Mouse (Mus musculus) monocyte, adult 2 months (primary cell): ENCODE data around the gene Fam186b.

Experiments
- DNase-seq, 2 experiments: peaks; one replicate each; pipeline ENCODE4 v3.0.0; 2022; ENCODE audit warnings: low spot score in 2 of 2, low read depth in 1 of 2

Fam186b gene

GRCm38 (mm10) chr15:99320168-99320674 lies 24.5 kb upstream of the Fam186b start:
- DNase-seq, result no peak

- DNase-seq, result no peak
Observed at GRCm38 (mm10) chr15:99319411-99319871, 23.8 kb upstream of the Fam186b start.

GRCm38 (mm10) chr15:99318861-99319410 lies 23.2 kb upstream of the Fam186b start:
- no peak for DNase-seq

- DNase-seq, result no peak
Observed at GRCm38 (mm10) chr15:99318071-99318470, 22.4 kb upstream of the Fam186b start.

GRCm38 (mm10) chr15:99317267-99317651 lies 21.6 kb upstream of the Fam186b start:
- no peak for DNase-seq

- peak in 1 of 2 experiments; percentile 53 for DNase-seq
Observed at GRCm38 (mm10) chr15:99316314-99317266, 20.9 kb upstream of the Fam186b start.

GRCm38 (mm10) chr15:99314891-99315290 lies 19.2 kb upstream of the Fam186b start:
- DNase-seq, result no peak

- DNase-seq, result no peak
Observed at GRCm38 (mm10) chr15:99310617-99311016, 14.9 kb upstream of the Fam186b start.

- no peak for DNase-seq
Observed at GRCm38 (mm10) chr15:99309549-99309948, 13.9 kb upstream of the Fam186b start.

- DNase-seq, result no peak
Observed at GRCm38 (mm10) chr15:99307476-99307875, 11.8 kb upstream of the Fam186b start.

- DNase-seq, result no peak
Observed at GRCm38 (mm10) chr15:99296213-99296612, 525 bp upstream of the Fam186b start.

GRCm38 (mm10) chr15:99294813-99295374 lies 794 bp downstream of the Fam186b start, which contains the start of gene Prpf40b:
Gene Prpf40b (plus strand): TSS chr15:99295087.
- peak; percentile 45 to 72 for DNase-seq

GRCm38 (mm10) chr15:99294287-99294686 lies 1.4 kb downstream of the Fam186b start:
- no peak for DNase-seq

- DNase-seq, result no peak
Observed at GRCm38 (mm10) chr15:99290586-99290985, 5.1 kb downstream of the Fam186b start.

- no peak for DNase-seq
Observed at GRCm38 (mm10) chr15:99285189-99285535, 10.5 kb downstream of the Fam186b start.

GRCm38 (mm10) chr15:99284527-99285188 lies 11.0 kb downstream of the Fam186b start:
- no peak for DNase-seq

GRCm38 (mm10) chr15:99283456-99283855 lies 12.2 kb downstream of the Fam186b start:
- DNase-seq, result no peak

GRCm38 (mm10) chr15:99278271-99278670 lies 17.4 kb downstream of the Fam186b start:
- DNase-seq, result no peak

GRCm38 (mm10) chr15:99276095-99276494 lies 19.6 kb downstream of the Fam186b start:
- DNase-seq, result no peak

- peak in 1 of 2 experiments; percentile 32 for DNase-seq
Observed at GRCm38 (mm10) chr15:99265679-99266078, 30.0 kb downstream of the Fam186b start.

GRCm38 (mm10) chr15:99264363-99264762 lies 31.3 kb downstream of the Fam186b start:
- DNase-seq, result no peak
